Mouse (Mus musculus): ENCODE results near the gene Prune2.

GRCm38 (mm10) chr19:17096338-17096737 lies 140.4 kb downstream of the Prune2 start:
- TF ChIP-seq POLR2A (IDR thresholded peaks at IDR 0.05; ENCODE audit: low read depth, low read length) = no peak
- no peak for TF ChIP-seq CTCF (conservative IDR thresholded peaks at IDR 0.05; ENCODE audit: insufficient read depth, insufficient read length, low read depth, low read length)
